Mouse (Mus musculus) thymus, adult 2 months (tissue): ENCODE measurements around the gene Ptpn21. TPM values are rescaled to one million over a fixed set of nuclear protein-coding genes. Genes with fewer than 3 reads are reported as not detected.

Experiments used
- DNase-seq: peaks from one replicate; pipeline ENCODE4 v3.0.0; 2021
- H3K27ac ChIP-seq: fragments of 200-500 bp; 2 replicates; pipeline ENCODE4 v1.5.1; 2012; ENCODE audit warnings: low read length, control low read depth; ENCODE audit not compliant: control insufficient read depth, insufficient read depth
- H3K27me3 ChIP-seq: fragments of 200-500 bp; 2 replicates; pipeline ENCODE4 v1.6.1; 2012; ENCODE audit warnings: mild to moderate bottlenecking, low read length, moderate library complexity, mixed read lengths; ENCODE audit not compliant: control insufficient read depth, insufficient read depth
- H3K36me3 ChIP-seq: fragments of 200-500 bp; 2 replicates; pipeline ENCODE4 v1.6.1; 2012; ENCODE audit warnings: mild to moderate bottlenecking, low read length, moderate library complexity; ENCODE audit not compliant: control insufficient read depth, insufficient read depth
- H3K4me1 ChIP-seq: fragments of 200-500 bp; replicated peaks from 2 replicates; pipeline ENCODE4 v1.6.1; 2012; ENCODE audit warnings: low read length; ENCODE audit not compliant: control insufficient read depth, insufficient read depth
- H3K4me3 ChIP-seq: fragments of 200-500 bp; 2 replicates; pipeline ENCODE4 v1.5.1; 2012; ENCODE audit warnings: mild to moderate bottlenecking, low read length, control low read depth, moderate library complexity; ENCODE audit not compliant: control insufficient read depth, insufficient read depth
- CTCF ChIP-seq: fragments of 200-500 bp; IDR thresholded peaks from 2 replicates; pipeline ENCODE4 v1.5.1; 2012; ENCODE audit warnings: mild to moderate bottlenecking, control low read depth, low read length, moderate library complexity, borderline replicate concordance; ENCODE audit not compliant: control insufficient read depth, poor library complexity, insufficient read depth; ENCODE audit errors: extremely low read depth
- POLR2A ChIP-seq: fragments of 200-500 bp; IDR thresholded peaks from 2 replicates; pipeline ENCODE4 v1.6.1; 2012; ENCODE audit warnings: mild to moderate bottlenecking, low read length, control low read depth, moderate library complexity; ENCODE audit not compliant: control insufficient read depth, poor library complexity, insufficient read depth; ENCODE audit errors: extremely low read depth
- WGBS: fragments of 180-500 bp; shearing (Covaris S2); methylation state at CpG from one replicate; pipeline ENCODE4 v1.1.7; 2018; 5-methylcytosine and 5-hydroxymethylcytosine counted together
- polyA plus RNA-seq: library from polyadenylated mRNA; depleted of rRNA; stranded (reverse); fragments of >200 nt; gene quantifications from 2 replicates; pipeline ENCODE4 v1.2.3, GENCODE M21; 2012

The Ptpn21 gene
- polyA plus RNA-seq, 1 experiment, result 7.9 TPM

GRCm38 (mm10) chr12:98737801-98738350, 671 bp upstream of the Ptpn21 start:
- Histone ChIP-seq H3K27me3 (peaks cover 20% of the 10 kb centered on the region), H3K36me3 (no peaks in the 10 kb centered on the region), H3K27ac (no peak overlapping the region), H3K4me3 (no peak overlapping the region), H3K4me1 (peaks cover 13% of the 10 kb centered on the region)
- DNase-seq, result no peak
- 4% methylated on average over 7 of the region's 7 CpGs for WGBS
- TF ChIP-seq POLR2A (no peak), CTCF (no peak)

- 41% methylated on average over 22 of the region's 22 CpGs for WGBS
- Histone ChIP-seq H3K4me3 (peak overlapping the region; percentile 23; the same call in 1 of the 2 replicates), H3K36me3 (no peaks in the 10 kb centered on the region), H3K27me3 (peaks cover 20% of the 10 kb centered on the region), H3K27ac (no peak overlapping the region), H3K4me1 (peaks cover 13% of the 10 kb centered on the region)
- no peak for DNase-seq
- TF ChIP-seq POLR2A, result no peak
Measured at GRCm38 (mm10) chr12:98734880-98735801, 2.1 kb downstream of the Ptpn21 start.

- Histone ChIP-seq H3K4me3 (peak overlapping the region; percentile 57), H3K36me3 (no peaks in the 10 kb centered on the region), H3K4me1 (peaks cover 13% of the 10 kb centered on the region), H3K27ac (no peak overlapping the region), H3K27me3 (peaks cover 20% of the 10 kb centered on the region)
- WGBS, result 3% methylated on average over 30 of the region's 30 CpGs
- no peak for TF ChIP-seq CTCF
- TF ChIP-seq POLR2A, result no peak
- peak; percentile 69 for DNase-seq
Measured at GRCm38 (mm10) chr12:98734246-98734879, 2.8 kb downstream of the Ptpn21 start.

- peaks cover 17% of the 10 kb centered on the region for H3K27me3 ChIP-seq
- no peaks in the 10 kb centered on the region for H3K36me3 ChIP-seq
- H3K4me3 ChIP-seq, result peak overlapping the region; percentile 21
- TF ChIP-seq POLR2A (no peak), CTCF (no peak)
- DNase-seq, result no peak
- H3K27ac ChIP-seq, result no peak overlapping the region
- H3K4me1 ChIP-seq, result peaks cover 13% of the 10 kb centered on the region
- WGBS, result 12% methylated on average over 12 of the region's 12 CpGs
Measured at GRCm38 (mm10) chr12:98733776-98734175, 3.4 kb downstream of the Ptpn21 start.

- Histone ChIP-seq H3K27me3 (peaks cover 15% of the 10 kb centered on the region), H3K27ac (no peak overlapping the region), H3K36me3 (no peaks in the 10 kb centered on the region), H3K4me3 (peak overlapping the region; percentile 21), H3K4me1 (peaks cover 13% of the 10 kb centered on the region)
- TF ChIP-seq POLR2A (no peak), CTCF (no peak)
- WGBS, result 25% methylated on average over 3 of the region's 3 CpGs
- no peak for DNase-seq
Measured at GRCm38 (mm10) chr12:98733165-98733564, 4.0 kb downstream of the Ptpn21 start.

- no peak for DNase-seq
- Histone ChIP-seq H3K27me3 (peaks cover 5% of the 10 kb centered on the region; the same call in 1 of the 2 replicates), H3K36me3 (no peaks in the 10 kb centered on the region), H3K4me3 (no peak overlapping the region), H3K27ac (no peak overlapping the region), H3K4me1 (peaks cover 13% of the 10 kb centered on the region)
- WGBS, result 95% methylated on average over 11 of the region's 11 CpGs
- TF ChIP-seq POLR2A, result no peak
- no peak for TF ChIP-seq CTCF
Measured at GRCm38 (mm10) chr12:98730682-98731081, 6.5 kb downstream of the Ptpn21 start.
